Mouse (Mus musculus) spleen, adult 2 months (tissue): ENCODE measurements around the gene Col20a1.

ENCODE experiments used
- CTCF ChIP-seq: fragments of 200-500 bp; IDR thresholded peaks from 2 replicates; pipeline ENCODE4 v1.5.1; 2011; ENCODE audit warnings: mild to moderate bottlenecking, inconsistent platforms; ENCODE audit not compliant: insufficient read depth, insufficient read length, insufficient replicate concordance; ENCODE audit errors: extremely low read depth
- POLR2A ChIP-seq: fragments of 200-500 bp; IDR thresholded peaks from 2 replicates; pipeline ENCODE4 v1.6.1; 2011; ENCODE audit warnings: low read depth, low read length, inconsistent platforms

DNA sequence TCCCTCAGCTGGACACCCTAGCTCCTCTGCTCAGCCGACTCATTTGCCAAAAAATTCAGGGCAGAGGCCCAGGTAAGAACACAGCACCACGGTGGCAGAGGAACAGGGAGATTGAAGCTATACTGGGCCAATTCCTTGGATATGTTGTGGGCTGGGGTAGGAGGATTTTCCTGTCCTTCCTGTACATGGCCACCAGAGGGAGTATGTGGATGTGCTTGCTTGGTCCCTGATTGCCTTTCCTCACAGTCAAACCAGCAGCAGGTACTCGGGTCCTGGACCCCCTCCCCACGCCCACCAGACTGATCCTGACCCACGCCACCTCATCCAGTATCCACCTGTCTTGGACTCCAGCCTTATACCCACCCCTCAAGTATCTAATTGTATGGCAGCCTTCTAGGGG, 10.1 kb downstream of the Col20a1 start:
- TF ChIP-seq CTCF, result peak; percentile 58; the same call in 1 of the 2 replicates
- no peak for TF ChIP-seq POLR2A
